Comparison of ENCODE assay signal across 20 mouse cellular contexts in the genomic region with DNA sequence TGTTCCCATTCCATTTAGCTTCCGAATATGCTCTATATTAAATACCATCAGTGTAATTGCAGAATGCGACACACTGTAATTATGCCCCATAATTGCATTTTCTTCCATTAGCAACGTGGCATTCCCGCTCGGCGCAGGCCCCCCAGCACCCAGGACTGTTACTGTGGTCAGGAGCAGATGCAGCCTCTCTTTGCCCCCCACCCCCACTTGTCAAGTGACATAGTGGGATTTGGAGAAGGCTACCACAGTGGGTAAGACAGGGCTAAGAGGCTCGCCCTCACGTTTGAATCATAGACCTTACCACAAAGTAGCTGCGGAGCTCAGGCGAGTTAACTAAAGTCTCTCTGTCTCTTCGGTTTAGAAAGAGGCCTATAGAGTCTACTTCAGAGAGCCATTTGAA.
"Had no signal": no experiment of that assay in that cellular context is flagged by ENCODE, and none has a peak within 500 bp of the region (broad histone marks: within the 10 kb centered on the region; RNA-seq: fewer than 3 reads in every experiment).

No protein-coding gene starts in this region.

- H3K9me3 ChIP-seq: midbrain, embryonic 10.5 days; midbrain, embryonic 12.5 days; neural tube, embryonic 13.5 days; neural tube, embryonic 15.5 days; stomach, embryonic 15.5 days had no signal

- H3K27me3 ChIP-seq: midbrain, embryonic 12.5 days; neural tube, embryonic 13.5 days; neural tube, embryonic 15.5 days; stomach, embryonic 15.5 days had no signal

- H3K36me3 ChIP-seq: midbrain, embryonic 10.5 days; midbrain, embryonic 12.5 days; neural tube, embryonic 13.5 days; neural tube, embryonic 15.5 days; stomach, embryonic 15.5 days had no signal

- H3K27ac ChIP-seq: midbrain, embryonic 10.5 days; midbrain, embryonic 12.5 days; neural tube, embryonic 13.5 days; neural tube, embryonic 15.5 days; stomach, embryonic 15.5 days; stomach, postnatal 0 days had no signal

- DNase-seq: lung, adult 18-20 months; lung, embryonic 14.5 days; lung, postnatal 10 days; lung, postnatal 4 days; midbrain, embryonic 14.5 days; retina, postnatal 1 day; right cerebral cortex, postnatal 25 days; right cerebral cortex, postnatal 4 days; spleen, adult 18-20 months; thymus, adult 2 months; thymus, postnatal 25 days; thymus, postnatal 4 days had no signal

- H3K4me3 ChIP-seq: midbrain, embryonic 10.5 days; midbrain, embryonic 12.5 days; myocyte; neural tube, embryonic 13.5 days; neural tube, embryonic 15.5 days; stomach, embryonic 15.5 days had no signal

- H3K9ac ChIP-seq: lung, embryonic 14.5 days; midbrain, embryonic 12.5 days; neural tube, embryonic 13.5 days; neural tube, embryonic 15.5 days; stomach, embryonic 15.5 days had no signal

- ATAC-seq: midbrain, embryonic 16.5 days had no signal

- H3K4me1 ChIP-seq: midbrain, embryonic 10.5 days; midbrain, embryonic 12.5 days; neural tube, embryonic 13.5 days; stomach, embryonic 15.5 days had no signal

- H3K4me2 ChIP-seq: lung, embryonic 14.5 days; midbrain, embryonic 12.5 days; neural tube, embryonic 13.5 days; neural tube, embryonic 15.5 days; stomach, embryonic 15.5 days had no signal
